Mouse (Mus musculus) frontal cortex, adult (tissue): ENCODE data around the gene Tnfrsf26.
"Not testable (repeated sequence)": the region's sequence is repeated elsewhere in the genome, so short reads cannot be mapped to it uniquely, and the experiment has no call there.

ENCODE experiments used
- ATAC-seq: cut with Nextera tagmentation; 2 replicates; pipeline ENCODE4 v1.9.2; 2017; ENCODE audit warnings: mild to moderate bottlenecking, moderate library complexity, mixed read lengths; ENCODE audit not compliant: low TSS enrichment

Gene Tnfrsf26

GRCm38 (mm10) chr7:143628540-143628939, at the start of gene Tnfrsf26:
Gene Tnfrsf26 (minus strand): TSS chr7:143628722.
- ATAC-seq = no peak

GRCm38 (mm10) chr7:143666427-143667311, 38.1 kb upstream of the Tnfrsf26 start:
- ATAC-seq = no peak

GRCm38 (mm10) chr7:143663470-143663869, 34.9 kb upstream of the Tnfrsf26 start:
- no peak for ATAC-seq

- ATAC-seq = no peak
Observed at GRCm38 (mm10) chr7:143660797-143661196, 32.3 kb upstream of the Tnfrsf26 start.

GRCm38 (mm10) chr7:143649769-143650346, 21.3 kb upstream of the Tnfrsf26 start:
- not testable (repeated sequence) for ATAC-seq

- ATAC-seq = peak; percentile 99
Observed at GRCm38 (mm10) chr7:143649034-143649768, 20.7 kb upstream of the Tnfrsf26 start, which contains the start of gene Tnfrsf22. Gene Tnfrsf22 (minus strand): TSS chr7:143649661.

GRCm38 (mm10) chr7:143643949-143644348, 15.4 kb upstream of the Tnfrsf26 start:
- not testable (repeated sequence) for ATAC-seq

- ATAC-seq = no peak
Observed at GRCm38 (mm10) chr7:143636674-143637073, 8.2 kb upstream of the Tnfrsf26 start.

- ATAC-seq = no peak
Observed at GRCm38 (mm10) chr7:143631503-143631902, 3.0 kb upstream of the Tnfrsf26 start.

GRCm38 (mm10) chr7:143629501-143629900, 979 bp upstream of the Tnfrsf26 start:
- ATAC-seq = no peak

GRCm38 (mm10) chr7:143627555-143628286, 801 bp downstream of the Tnfrsf26 start:
- no peak for ATAC-seq

GRCm38 (mm10) chr7:143626178-143626577, 2.3 kb downstream of the Tnfrsf26 start:
- ATAC-seq = no peak

GRCm38 (mm10) chr7:143625151-143625550, 3.4 kb downstream of the Tnfrsf26 start:
- no peak for ATAC-seq

GRCm38 (mm10) chr7:143624561-143624960, 4.0 kb downstream of the Tnfrsf26 start:
- no peak for ATAC-seq

GRCm38 (mm10) chr7:143620951-143621350, 7.6 kb downstream of the Tnfrsf26 start:
- no peak; the same call in 1 of the 2 replicates for ATAC-seq

- no peak for ATAC-seq
Observed at GRCm38 (mm10) chr7:143614404-143615135, 14.0 kb downstream of the Tnfrsf26 start.

- ATAC-seq = no peak
Observed at GRCm38 (mm10) chr7:143612215-143612614, 16.3 kb downstream of the Tnfrsf26 start.

GRCm38 (mm10) chr7:143605321-143605720, 23.2 kb downstream of the Tnfrsf26 start:
- no peak for ATAC-seq

- no peak for ATAC-seq
Observed at GRCm38 (mm10) chr7:143604889-143605288, 23.6 kb downstream of the Tnfrsf26 start.

- no peak for ATAC-seq
Observed at GRCm38 (mm10) chr7:143601705-143602104, 26.8 kb downstream of the Tnfrsf26 start.

GRCm38 (mm10) chr7:143600231-143600740, 28.2 kb downstream of the Tnfrsf26 start:
- no peak for ATAC-seq
